Mouse (Mus musculus): ENCODE data around the gene Nrg4. TPM values are rescaled to one million over a fixed set of nuclear protein-coding genes. Genes with fewer than 3 reads are reported as not detected.

Gene Nrg4
- total and polyA plus RNA-seq, 3 experiments, result 0.81 to 1.7 (median 1.2) TPM

- no peaks in the 10 kb centered on the region for H3K36me3 ChIP-seq (replicated peaks in 1 of 2; ENCODE audit: control insufficient read depth in 1 of 2, insufficient read depth in 1 of 2, low read length in 1 of 2)
- H3K4me1 ChIP-seq (ENCODE audit: control insufficient read depth in 1 of 2, insufficient read depth in 2 of 2), result peaks cover 0 to 18% of the 10 kb centered on the region in 2 experiments; a peak in 2 of 4 replicates
- peaks cover 3% of the 10 kb centered on the region for H3K27me3 ChIP-seq (replicated peaks)
- no peak overlapping the region for H3K27ac ChIP-seq (ENCODE audit: insufficient read depth, low read depth)
- TF ChIP-seq MAFK (IDR thresholded peaks at IDR 0.05; ENCODE audit: insufficient replicate concordance, low read length), result peak; percentile 64; the same call in 1 of the 2 replicates
- no peak for TF ChIP-seq POLR2A (IDR thresholded peaks at IDR 0.05; ENCODE audit: low read depth, low read length)
- H3K4me2 ChIP-seq (ENCODE audit: insufficient read depth, low read depth, poor library complexity, severe bottlenecking), result peak overlapping the region; percentile 78; the same call in 1 of the 2 replicates
- dilution Hi-C loops (cut with MboI; ENCODE audit: extremely low pct_ligation_motif_present, extremely low pct_unique_long_range_greater_than_20kb, low sequenced_read_pairs) (no loop called here), in situ Hi-C loops (cut with MboI; ENCODE audit: low pct_ligation_motif_present, low pct_unique_long_range_greater_than_20kb, low sequenced_read_pairs) (no loop called here)
- no peaks in the 10 kb centered on the region for H3K9me3 ChIP-seq (replicated peaks; ENCODE audit: low read length)
- no peak overlapping the region for H3K4me3 ChIP-seq (replicated peaks in 1 of 3; ENCODE audit: low read depth in 2 of 3, low read length in 2 of 3, poor library complexity in 1 of 3)
- DNase-seq (ENCODE audit: extremely low read depth), result no peak
- no peaks in the 10 kb centered on the region for H3K79me2 ChIP-seq (replicated peaks; ENCODE audit: control insufficient read depth, extremely low read depth, insufficient read depth, poor library complexity, severe bottlenecking)
- no peak overlapping the region for H3K9ac ChIP-seq (ENCODE audit: insufficient read depth, low read depth)
Measured at GRCm38 (mm10) chr9:55307557-55307956, 19.1 kb downstream of the Nrg4 start.

GRCm38 (mm10) chr9:55307066-55307465 is 19.6 kb downstream of the Nrg4 start:
- Histone ChIP-seq H3K27me3 (replicated peaks) (peaks cover 3% of the 10 kb centered on the region), H3K9me3 (replicated peaks; ENCODE audit: low read length) (no peaks in the 10 kb centered on the region), H3K9ac (ENCODE audit: insufficient read depth, low read depth) (no peak overlapping the region), H3K4me2 (ENCODE audit: insufficient read depth, low read depth, poor library complexity, severe bottlenecking) (no peak overlapping the region), H3K79me2 (replicated peaks; ENCODE audit: control insufficient read depth, extremely low read depth, insufficient read depth, poor library complexity, severe bottlenecking) (no peaks in the 10 kb centered on the region), H3K36me3 (replicated peaks in 1 of 2; ENCODE audit: control insufficient read depth in 1 of 2, insufficient read depth in 1 of 2, low read length in 1 of 2) (no peaks in the 10 kb centered on the region), H3K4me3 (replicated peaks in 1 of 3; ENCODE audit: low read depth in 2 of 3, low read length in 2 of 3, poor library complexity in 1 of 3) (no peak overlapping the region), H3K4me1 (ENCODE audit: control insufficient read depth in 1 of 2, insufficient read depth in 2 of 2) (peaks cover 0 to 18% of the 10 kb centered on the region in 2 experiments; a peak in 2 of 4 replicates), H3K27ac (ENCODE audit: insufficient read depth, low read depth) (no peak overlapping the region)
- DNase-seq (ENCODE audit: extremely low read depth), result no peak
- TF ChIP-seq MAZ (IDR thresholded peaks at IDR 0.05; ENCODE audit: low read depth, low read length), result no peak
- TF ChIP-seq ZKSCAN1 (IDR thresholded peaks at IDR 0.05; ENCODE audit: borderline replicate concordance, low read depth, low read length), result no peak
- no peak for TF ChIP-seq USF2 (conservative IDR thresholded peaks at IDR 0.05; ENCODE audit: low read depth, low read length)
- TF ChIP-seq EP300 (IDR thresholded peaks at IDR 0.05; ENCODE audit: low read length), result no peak
- TF ChIP-seq GABPA (IDR thresholded peaks at IDR 0.05; ENCODE audit: insufficient replicate concordance, low read depth, low read length), result no peak
- TF ChIP-seq RCOR1 (conservative IDR thresholded peaks at IDR 0.05; ENCODE audit: low read depth, low read length), result no peak
- TF ChIP-seq IRF4 (IDR thresholded peaks at IDR 0.05; ENCODE audit: low read depth, low read length), result peak; percentile 28; the same call in 1 of the 2 replicates
- no peak for TF ChIP-seq MXI1 (IDR thresholded peaks at IDR 0.05; ENCODE audit: low read depth, low read length)
- dilution Hi-C loops (cut with MboI; ENCODE audit: extremely low pct_ligation_motif_present, extremely low pct_unique_long_range_greater_than_20kb, low sequenced_read_pairs), result no loop called here
- in situ Hi-C loops (cut with MboI; ENCODE audit: low pct_ligation_motif_present, low pct_unique_long_range_greater_than_20kb, low sequenced_read_pairs), result no loop called here

- H3K4me1 ChIP-seq (ENCODE audit: control insufficient read depth in 1 of 2, insufficient read depth in 2 of 2), result no peaks in the 10 kb centered on the region
- TF ChIP-seq POLR2A (IDR thresholded peaks at IDR 0.05; ENCODE audit: low read depth, low read length) (no peak), ZC3H11A (IDR thresholded peaks at IDR 0.05; ENCODE audit: low read depth, low read length) (no peak)
- H3K27me3 ChIP-seq (replicated peaks), result no peaks in the 10 kb centered on the region
- H3K79me2 ChIP-seq (replicated peaks; ENCODE audit: control insufficient read depth, extremely low read depth, insufficient read depth, poor library complexity, severe bottlenecking), result no peaks in the 10 kb centered on the region
- H3K36me3 ChIP-seq (replicated peaks in 1 of 2; ENCODE audit: control insufficient read depth in 1 of 2, insufficient read depth in 1 of 2, low read length in 1 of 2), result no peaks in the 10 kb centered on the region
- H3K4me3 ChIP-seq (replicated peaks in 1 of 3; ENCODE audit: low read depth in 2 of 3, low read length in 2 of 3, poor library complexity in 1 of 3), result no peak overlapping the region
- H3K27ac ChIP-seq (ENCODE audit: insufficient read depth, low read depth), result no peak overlapping the region
- peaks cover 6% of the 10 kb centered on the region for H3K9me3 ChIP-seq (replicated peaks; ENCODE audit: low read length)
- H3K9ac ChIP-seq (ENCODE audit: insufficient read depth, low read depth), result no peak overlapping the region
- dilution Hi-C loops (cut with MboI; ENCODE audit: extremely low pct_ligation_motif_present, extremely low pct_unique_long_range_greater_than_20kb, low sequenced_read_pairs) (no loop called here), in situ Hi-C loops (cut with MboI; ENCODE audit: low pct_ligation_motif_present, low pct_unique_long_range_greater_than_20kb, low sequenced_read_pairs) (loop anchor here (25.0 kb wide), 1 partner anchor 259 kb away; the partner anchor contains the start of genes Chrna3 and Chrnb4)
- no peak overlapping the region for H3K4me2 ChIP-seq (ENCODE audit: insufficient read depth, low read depth, poor library complexity, severe bottlenecking)
- no peak for DNase-seq (ENCODE audit: extremely low read depth)
Measured at GRCm38 (mm10) chr9:55296221-55296620, 30.4 kb downstream of the Nrg4 start.
